Mouse (Mus musculus): ENCODE measurements around the gene Tsnaxip1.

- TF ChIP-seq POLR2A (IDR thresholded peaks at IDR 0.05; ENCODE audit: low read depth, low read length) = no peak
- no peak for TF ChIP-seq CTCF (IDR thresholded peaks at IDR 0.05; ENCODE audit: extremely low read depth, insufficient read depth, insufficient read length, insufficient replicate concordance)
These were observed 26.2 kb upstream of the Tsnaxip1 start for GRCm38 (mm10) chr8:105801153-105801904.
